Mouse (Mus musculus) bone marrow, adult 2 months (tissue): ENCODE results near the gene Gm13889.

Experiments
- CTCF ChIP-seq: fragments of 200-500 bp; IDR thresholded peaks from 2 replicates; pipeline ENCODE4 v1.5.1; 2011; ENCODE audit warnings: low read length, control low read depth; ENCODE audit not compliant: control insufficient read depth, insufficient read depth
- POLR2A ChIP-seq: fragments of 200-500 bp; IDR thresholded peaks from 2 replicates; pipeline ENCODE4 v1.6.1; 2011; ENCODE audit warnings: low read depth, mild to moderate bottlenecking, control low read depth, low read length, borderline replicate concordance; ENCODE audit not compliant: control insufficient read depth

- no peak for TF ChIP-seq CTCF
- no peak for TF ChIP-seq POLR2A
Observed at GRCm38 (mm10) chr2:93911942-93912341, 45.1 kb downstream of the Gm13889 start.
